Mouse (Mus musculus): ENCODE measurements around the gene Ptx4. TPM values are rescaled to one million over a fixed set of nuclear protein-coding genes. Genes with fewer than 3 reads are reported as not detected.

Gene Ptx4
- not detected in 2 replicates for polyA plus RNA-seq (2016; fragmentation: Nextera tagmentation; extraction: Ambion mirVana)

DNA sequence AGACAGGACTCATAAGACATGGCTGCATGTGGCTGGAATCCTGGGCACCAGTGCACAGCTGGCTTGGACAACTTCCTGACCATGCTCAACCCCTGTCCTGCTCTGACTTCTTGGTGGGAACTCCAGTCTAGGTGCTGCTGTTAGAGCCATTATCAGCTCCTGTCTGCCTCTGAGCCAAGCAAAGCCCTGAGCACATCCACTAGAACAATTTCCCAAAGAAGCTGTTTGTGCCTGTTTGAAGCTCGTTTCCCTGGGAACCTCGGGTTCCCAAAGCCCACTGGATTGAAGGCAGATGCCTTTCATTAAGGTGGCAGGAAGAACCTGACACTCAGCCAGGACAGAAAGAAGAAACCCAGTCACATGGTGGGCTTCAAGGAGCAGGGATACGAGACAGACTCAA is at the start of gene Ptx4:
Gene Ptx4, plus strand, starts transcription at position 355 of the 400 bp plus-strand sequence.
- H3K27me3 ChIP-seq (ENCODE audit: low read depth, poor library complexity, severe bottlenecking): peaks cover 3% of the 10 kb centered on the region; the same call in 1 of the 2 replicates

DNA sequence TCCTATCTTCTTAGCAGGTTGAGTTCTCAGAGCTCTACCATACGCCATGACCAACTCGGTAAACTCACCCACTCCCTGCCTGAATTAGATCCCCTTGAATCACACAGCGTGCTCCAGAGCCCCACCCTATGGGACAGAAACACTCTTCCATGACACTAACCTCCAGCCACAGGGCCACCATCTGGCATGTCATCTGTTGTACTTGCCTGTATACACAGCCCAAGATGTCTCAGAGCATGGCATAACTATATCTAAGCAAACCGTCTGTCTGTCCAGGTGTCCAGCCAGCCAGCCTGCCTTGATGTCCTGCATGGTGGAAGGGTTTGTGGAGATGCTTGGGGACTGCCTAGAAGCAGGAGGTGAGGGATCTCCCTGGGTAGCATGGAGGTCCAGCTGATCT is 43.7 kb upstream of the Ptx4 start:
- H3K4me3 ChIP-seq: no peak overlapping the region
- no peaks in the 10 kb centered on the region for H3K9me3 ChIP-seq (replicated peaks)
- WGBS: 92% methylated on average over 4 of the region's 4 CpGs
- H3K27ac ChIP-seq (replicated peaks): no peak overlapping the region
- no peak for DNase-seq (ENCODE audit: low spot score)
- H3K36me3 ChIP-seq: peaks cover 18% of the 10 kb centered on the region
- no peaks in the 10 kb centered on the region for H3K27me3 ChIP-seq (ENCODE audit: low read depth, poor library complexity, severe bottlenecking)
- H3K4me1 ChIP-seq: no peaks in the 10 kb centered on the region

More for the DNA sequence above, at the start of gene Ptx4:
- WGBS: 53% methylated on average over 3 of the region's 3 CpGs
- H3K27ac ChIP-seq (replicated peaks): no peak within 1 kb of the TSS
- no peak for DNase-seq (ENCODE audit: low spot score)
- no peak within 1 kb of the TSS for H3K4me3 ChIP-seq
- H3K36me3 ChIP-seq: no peaks in the 10 kb centered on the region
- peaks cover 8% of the 10 kb centered on the region for H3K4me1 ChIP-seq
- H3K9me3 ChIP-seq (replicated peaks): no peaks in the 10 kb centered on the region

DNA sequence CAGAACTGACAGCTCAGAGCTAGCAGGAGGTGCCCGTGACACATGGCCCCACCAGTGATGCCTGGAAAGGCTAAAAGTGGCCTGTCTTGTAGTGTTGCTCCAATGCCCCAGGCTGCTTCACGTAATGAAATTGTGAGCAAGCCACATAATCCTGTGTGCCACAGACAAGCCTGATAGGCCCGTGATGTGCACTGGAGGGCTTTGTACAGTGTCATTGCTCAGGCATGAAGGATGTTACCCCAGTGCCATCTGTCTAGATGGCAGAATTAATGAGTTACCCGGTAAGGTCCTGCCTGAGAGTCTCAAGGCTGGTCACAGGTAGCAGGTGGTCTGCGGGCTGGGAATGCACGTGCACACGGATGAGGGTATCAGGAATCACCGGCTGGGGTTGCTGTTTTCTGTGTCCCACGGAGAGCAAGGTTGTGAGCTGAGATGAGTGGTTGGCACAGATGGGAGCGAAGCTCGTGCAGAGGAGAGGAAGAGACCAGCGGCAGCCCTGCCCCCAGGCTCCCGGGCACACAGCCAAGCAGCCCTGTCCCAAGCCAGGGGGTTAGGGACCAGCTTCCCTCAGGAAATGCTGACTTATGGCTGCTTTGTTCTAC is 42.7 kb upstream of the Ptx4 start:
- 86% methylated on average over 13 of the region's 13 CpGs for WGBS
- no peak for DNase-seq (ENCODE audit: low spot score)
- Histone ChIP-seq H3K36me3 (peaks cover 18% of the 10 kb centered on the region), H3K4me1 (no peaks in the 10 kb centered on the region), H3K4me3 (peak overlapping the region; percentile 14; the same call in 1 of the 2 replicates), H3K27ac (replicated peaks) (no peak overlapping the region), H3K27me3 (ENCODE audit: low read depth, poor library complexity, severe bottlenecking) (no peaks in the 10 kb centered on the region), H3K9me3 (replicated peaks) (no peaks in the 10 kb centered on the region)

DNA sequence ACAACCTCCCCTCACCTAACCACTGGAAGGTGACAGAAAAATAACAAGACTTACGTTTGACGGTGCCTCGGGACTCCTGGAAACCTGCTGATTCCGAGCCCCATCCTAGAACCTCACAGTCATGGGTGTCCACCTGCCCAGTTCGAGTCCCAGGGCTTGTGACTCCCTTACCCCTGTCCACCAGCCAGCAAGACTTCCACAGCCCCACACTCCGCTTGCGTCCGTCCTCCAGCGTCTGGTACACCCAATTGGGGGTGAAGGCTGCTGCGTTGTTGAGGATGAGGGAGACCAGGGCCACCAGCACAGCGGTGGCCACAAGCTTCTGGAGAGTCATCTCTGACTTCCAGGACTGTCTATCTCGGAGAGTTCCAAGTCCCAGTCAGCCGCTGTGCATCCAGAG is 40.4 kb upstream of the Ptx4 start:
- Histone ChIP-seq H3K4me3 (peak overlapping the region; percentile 32), H3K36me3 (peaks cover 18% of the 10 kb centered on the region), H3K9me3 (replicated peaks) (no peaks in the 10 kb centered on the region), H3K27ac (replicated peaks) (peak overlapping the region; percentile 57; the same call in 1 of the 2 replicates), H3K27me3 (ENCODE audit: low read depth, poor library complexity, severe bottlenecking) (no peaks in the 10 kb centered on the region), H3K4me1 (no peaks in the 10 kb centered on the region)
- DNase-seq (ENCODE audit: low spot score): no peak
- 94% methylated on average over 13 of the region's 13 CpGs for WGBS

DNA sequence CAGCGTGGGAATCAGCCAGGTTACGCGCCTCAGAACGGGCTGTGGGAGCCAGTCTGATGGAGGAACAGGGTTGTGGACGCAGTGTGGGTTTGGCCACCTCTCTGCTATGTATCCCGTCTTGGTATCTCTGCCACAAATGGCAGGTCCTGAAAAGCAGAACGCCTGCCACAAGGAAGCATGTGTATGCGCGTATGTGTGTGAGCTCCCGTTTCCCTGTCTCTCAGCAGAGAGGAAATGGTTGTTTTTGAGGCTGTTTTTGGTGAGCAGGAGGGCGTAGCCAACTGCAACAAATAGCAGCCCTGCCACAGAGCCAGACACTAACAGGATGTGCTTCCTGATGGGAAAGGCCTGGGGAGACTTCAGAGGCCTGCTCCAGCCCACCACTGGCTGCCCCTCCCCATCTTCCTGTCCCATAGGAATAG is 39.6 kb upstream of the Ptx4 start:
- 85% methylated on average over 11 of the region's 11 CpGs for WGBS
- H3K36me3 ChIP-seq: peaks cover 18% of the 10 kb centered on the region
- no peaks in the 10 kb centered on the region for H3K4me1 ChIP-seq
- H3K4me3 ChIP-seq: peak overlapping the region; percentile 32
- peak overlapping the region; percentile 57 for H3K27ac ChIP-seq (replicated peaks)
- DNase-seq (ENCODE audit: low spot score): no peak
- H3K9me3 ChIP-seq (replicated peaks): no peaks in the 10 kb centered on the region
- no peaks in the 10 kb centered on the region for H3K27me3 ChIP-seq (ENCODE audit: low read depth, poor library complexity, severe bottlenecking)

DNA sequence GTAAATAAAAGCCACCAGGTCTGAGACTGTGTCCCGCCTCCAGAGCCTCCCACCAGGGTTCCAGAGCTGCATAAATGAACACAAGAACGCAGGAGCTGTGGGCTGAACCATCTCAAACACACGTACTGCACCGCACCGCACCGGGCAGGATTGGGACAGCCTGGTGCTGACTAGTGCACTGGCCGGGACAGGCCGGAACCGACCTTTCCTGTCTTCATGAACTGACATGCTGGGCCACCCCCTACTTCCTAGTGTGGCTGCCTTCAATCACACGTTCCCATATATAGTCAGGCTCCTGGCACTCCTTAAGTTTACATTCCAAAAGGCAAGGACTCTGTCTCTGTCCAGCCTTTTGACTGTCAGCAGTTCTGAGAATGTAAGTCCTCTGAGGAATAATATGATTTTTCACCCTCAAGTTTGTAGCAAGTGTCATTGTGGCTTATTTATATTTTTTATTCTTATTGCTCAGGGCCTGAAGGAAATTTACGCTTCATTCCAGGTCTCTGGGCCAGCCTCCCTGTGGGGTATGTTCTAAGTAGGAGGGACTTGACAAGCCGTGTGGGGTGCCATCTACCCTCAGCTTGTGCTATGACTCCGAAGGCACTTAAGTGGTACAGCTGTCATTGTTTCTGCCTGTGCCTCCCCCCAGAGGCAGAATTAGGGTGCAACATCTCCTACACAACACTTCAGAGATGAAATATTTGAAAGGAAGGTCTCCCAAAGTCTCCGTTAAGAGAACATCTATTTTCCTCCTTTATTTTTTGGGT is 38.3 kb upstream of the Ptx4 start:
- Histone ChIP-seq H3K36me3 (peaks cover 14% of the 10 kb centered on the region), H3K4me1 (no peaks in the 10 kb centered on the region; the same call in 1 of the 2 replicates), H3K9me3 (replicated peaks) (no peaks in the 10 kb centered on the region), H3K4me3 (no peak overlapping the region), H3K27ac (replicated peaks) (no peak overlapping the region; the same call in 1 of the 2 replicates), H3K27me3 (ENCODE audit: low read depth, poor library complexity, severe bottlenecking) (no peaks in the 10 kb centered on the region)
- DNase-seq (ENCODE audit: low spot score): no peak
- WGBS: 74% methylated on average over 14 of the region's 14 CpGs

DNA sequence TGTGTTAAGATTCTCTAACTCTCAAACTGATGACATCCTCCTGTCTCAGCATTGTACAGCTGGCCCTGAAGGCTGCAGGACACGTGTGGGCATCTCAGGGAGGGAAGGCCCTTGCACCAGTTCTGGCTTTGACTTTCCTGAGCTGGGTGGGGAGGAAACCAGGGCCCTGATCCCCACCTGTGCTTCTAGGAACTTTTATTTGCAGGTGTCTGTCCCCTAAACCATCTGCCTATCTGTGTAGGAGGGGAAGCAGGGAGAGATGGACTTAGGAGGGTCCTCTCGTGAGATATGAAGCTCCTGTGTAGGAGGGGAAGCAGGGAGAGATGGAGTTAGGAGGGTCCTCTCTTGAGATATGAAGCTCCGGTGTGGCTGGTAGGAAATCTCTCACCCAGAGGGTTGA is 37.7 kb upstream of the Ptx4 start:
- peaks cover 17% of the 10 kb centered on the region for H3K36me3 ChIP-seq
- H3K9me3 ChIP-seq (replicated peaks): no peaks in the 10 kb centered on the region
- no peak overlapping the region for H3K27ac ChIP-seq (replicated peaks)
- H3K4me3 ChIP-seq: no peak overlapping the region
- H3K27me3 ChIP-seq (ENCODE audit: low read depth, poor library complexity, severe bottlenecking): no peaks in the 10 kb centered on the region
- WGBS: 77% methylated on average over 3 of the region's 3 CpGs
- H3K4me1 ChIP-seq: no peaks in the 10 kb centered on the region; the same call in 1 of the 2 replicates
- DNase-seq (ENCODE audit: low spot score): no peak

DNA sequence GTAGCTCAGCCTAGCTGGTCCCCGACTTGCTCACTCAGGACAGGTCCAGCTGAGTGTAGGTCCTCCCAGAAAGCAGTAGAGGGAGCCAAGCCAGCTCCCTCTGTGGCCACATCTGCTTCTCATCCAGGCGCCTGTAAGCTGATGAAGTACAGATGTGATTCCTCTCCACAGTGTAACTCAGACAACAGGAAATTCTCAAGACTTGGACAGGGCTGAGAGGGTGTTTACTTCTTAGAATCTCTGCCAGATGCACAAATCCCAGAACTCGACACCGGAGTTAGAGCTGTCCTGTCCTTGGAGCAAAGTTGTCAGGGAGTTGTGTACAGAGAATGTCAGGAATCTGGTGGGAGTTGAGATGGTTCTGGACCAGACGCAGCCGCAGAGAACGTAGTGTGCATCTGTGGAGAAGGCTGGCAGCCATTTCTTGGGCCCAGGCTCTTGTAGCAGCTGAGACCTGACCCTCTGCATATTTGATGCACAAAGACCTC is 37.1 kb upstream of the Ptx4 start, which contains the start of gene Tmem204:
Gene Tmem204, minus strand, starts transcription at position 148 of the 488 bp plus-strand sequence.
- peaks cover 23% of the 10 kb centered on the region for H3K36me3 ChIP-seq
- no peak within 1 kb of the TSS for H3K4me3 ChIP-seq
- 63% methylated on average over 7 of the region's 7 CpGs for WGBS
- no peaks in the 10 kb centered on the region; the same call in 1 of the 2 replicates for H3K4me1 ChIP-seq
- peak; percentile 44 for DNase-seq (ENCODE audit: low spot score)
- no peaks in the 10 kb centered on the region for H3K27me3 ChIP-seq (ENCODE audit: low read depth, poor library complexity, severe bottlenecking)
- H3K27ac ChIP-seq (replicated peaks): peak within 1 kb of the TSS; percentile 55
- H3K9me3 ChIP-seq (replicated peaks): no peaks in the 10 kb centered on the region

DNA sequence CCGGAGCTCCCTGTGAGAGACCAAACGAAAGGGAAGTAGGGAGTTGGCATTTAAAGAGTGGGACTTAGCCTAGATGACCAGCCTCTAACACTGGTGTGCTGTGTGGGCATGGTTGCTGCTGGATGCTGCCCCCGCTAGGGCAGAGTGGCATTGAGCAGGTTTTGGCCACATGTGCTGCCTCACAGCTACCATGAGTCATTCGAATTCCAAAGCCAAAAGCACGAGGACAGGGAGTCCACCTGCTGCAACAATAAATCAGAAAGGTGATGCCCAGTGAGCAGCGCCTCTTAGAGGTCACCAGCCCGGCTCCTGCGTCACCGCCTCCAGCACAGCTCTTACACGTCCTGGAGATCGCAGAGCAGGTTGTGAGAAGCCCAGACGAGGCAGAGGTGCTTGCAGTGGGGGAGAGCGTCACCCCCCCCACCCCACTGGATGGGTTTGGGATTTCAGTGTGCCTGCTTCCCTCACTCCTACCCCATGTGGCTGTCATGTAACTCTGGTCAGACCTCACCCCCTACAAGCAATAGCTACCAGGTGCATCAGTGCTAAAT is 35.6 kb upstream of the Ptx4 start:
- Histone ChIP-seq H3K9me3 (replicated peaks) (no peaks in the 10 kb centered on the region), H3K4me1 (no peaks in the 10 kb centered on the region; the same call in 1 of the 2 replicates), H3K27me3 (ENCODE audit: low read depth, poor library complexity, severe bottlenecking) (no peaks in the 10 kb centered on the region), H3K27ac (replicated peaks) (no peak overlapping the region; the same call in 1 of the 2 replicates), H3K36me3 (peaks cover 31% of the 10 kb centered on the region), H3K4me3 (no peak overlapping the region)
- DNase-seq (ENCODE audit: low spot score): no peak
- 87% methylated on average over 13 of the region's 13 CpGs for WGBS

DNA sequence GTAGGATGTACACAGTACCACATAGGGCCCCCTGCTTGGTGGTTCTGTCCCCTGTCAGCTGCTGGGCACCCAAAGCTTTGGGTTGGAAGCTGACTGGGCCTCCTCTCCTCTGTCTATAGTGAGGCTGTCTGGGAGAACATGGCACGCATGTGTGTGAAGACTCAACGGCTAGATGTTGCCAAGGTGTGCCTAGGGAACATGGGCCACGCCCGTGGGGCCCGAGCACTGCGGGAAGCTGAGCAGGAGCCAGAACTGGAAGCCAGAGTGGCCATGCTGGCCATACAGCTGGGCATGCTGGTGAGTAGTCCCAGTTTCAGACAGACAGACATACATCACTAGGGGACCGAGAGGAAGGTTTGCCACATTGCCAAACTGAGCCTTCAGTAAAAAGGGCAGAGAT is 33.8 kb upstream of the Ptx4 start:
- WGBS: 96% methylated on average over 7 of the region's 7 CpGs
- Histone ChIP-seq H3K4me3 (no peak overlapping the region), H3K9me3 (replicated peaks) (no peaks in the 10 kb centered on the region), H3K36me3 (peaks cover 34% of the 10 kb centered on the region), H3K27me3 (ENCODE audit: low read depth, poor library complexity, severe bottlenecking) (no peaks in the 10 kb centered on the region), H3K4me1 (no peaks in the 10 kb centered on the region; the same call in 1 of the 2 replicates), H3K27ac (replicated peaks) (no peak overlapping the region)
- no peak for DNase-seq (ENCODE audit: low spot score)

DNA sequence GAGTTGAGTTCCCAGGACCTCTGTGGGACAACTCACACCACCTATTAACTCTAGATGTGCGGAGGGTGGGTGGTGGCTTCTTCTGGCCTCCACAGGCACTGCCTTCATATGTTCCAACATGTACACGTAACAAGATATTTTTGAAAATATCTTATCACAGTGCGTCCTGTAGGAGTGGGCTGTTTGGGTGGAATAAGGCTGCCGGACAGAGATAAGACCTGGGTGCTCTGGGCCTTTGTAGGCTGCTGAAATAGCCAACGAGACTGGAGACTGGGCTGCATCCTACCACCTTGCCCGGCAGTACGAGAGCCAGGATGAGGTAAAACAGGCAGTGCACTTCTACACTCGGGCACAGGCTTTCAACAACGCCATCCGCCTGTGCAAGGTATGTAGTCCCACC is 31.4 kb upstream of the Ptx4 start:
- H3K27me3 ChIP-seq (ENCODE audit: low read depth, poor library complexity, severe bottlenecking): no peaks in the 10 kb centered on the region
- H3K4me3 ChIP-seq: no peak overlapping the region
- 92% methylated on average over 10 of the region's 10 CpGs for WGBS
- H3K9me3 ChIP-seq (replicated peaks): no peaks in the 10 kb centered on the region
- H3K4me1 ChIP-seq: no peaks in the 10 kb centered on the region; the same call in 1 of the 2 replicates
- no peak overlapping the region; the same call in 1 of the 2 replicates for H3K27ac ChIP-seq (replicated peaks)
- peaks cover 57% of the 10 kb centered on the region for H3K36me3 ChIP-seq
- no peak for DNase-seq (ENCODE audit: low spot score)

DNA sequence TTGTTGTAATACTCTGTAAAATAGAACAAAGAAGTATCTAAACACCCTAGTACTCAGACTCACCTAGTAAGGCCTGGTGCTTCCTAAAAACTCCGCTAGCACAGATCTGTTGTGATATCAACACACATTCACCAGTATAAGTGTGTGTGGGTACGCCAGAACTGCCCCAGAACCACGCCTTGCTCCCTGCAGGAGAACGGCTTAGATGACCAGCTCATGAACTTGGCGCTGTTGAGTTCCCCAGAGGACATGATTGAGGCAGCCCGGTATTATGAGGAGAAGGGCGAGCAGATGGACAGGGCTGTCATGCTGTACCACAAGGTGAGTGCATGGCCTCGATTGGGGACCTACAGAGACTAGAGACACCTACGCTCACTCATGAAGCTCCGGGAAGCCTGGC is 30.1 kb upstream of the Ptx4 start:
- peaks cover 67% of the 10 kb centered on the region for H3K36me3 ChIP-seq
- 91% methylated on average over 10 of the region's 10 CpGs for WGBS

More for the DNA sequence above, 30.1 kb upstream of the Ptx4 start:
- H3K27ac ChIP-seq (replicated peaks): no peak overlapping the region
- H3K9me3 ChIP-seq (replicated peaks): no peaks in the 10 kb centered on the region
- no peaks in the 10 kb centered on the region for H3K27me3 ChIP-seq (ENCODE audit: low read depth, poor library complexity, severe bottlenecking)
- no peaks in the 10 kb centered on the region; the same call in 1 of the 2 replicates for H3K4me1 ChIP-seq
- no peak for DNase-seq (ENCODE audit: low spot score)
- no peak overlapping the region for H3K4me3 ChIP-seq
